Mouse (Mus musculus) ES-E14 (cell line): ENCODE measurements around the gene Scap.

Experiments
- MAFK ChIP-seq: IDR thresholded peaks from 2 replicates; pipeline ENCODE4 v1.6.1; 2014; ENCODE audit warnings: mild to moderate bottlenecking, low read depth, low read length, inconsistent platforms; ENCODE audit not compliant: insufficient read depth
- ZC3H11A ChIP-seq: IDR thresholded peaks from 2 replicates; pipeline ENCODE4 v1.6.1; 2012; ENCODE audit warnings: low read depth, mild to moderate bottlenecking, inconsistent platforms, low read length, borderline replicate concordance
- ZNF384 ChIP-seq: IDR thresholded peaks from 2 replicates; pipeline ENCODE4 v1.6.1; 2012; ENCODE audit warnings: low read depth, low read length, inconsistent platforms

GRCm38 (mm10) chr9:110304969-110305651, 28.0 kb upstream of the Scap start, which contains the start of gene Elp6:
- TF ChIP-seq MAFK (no peak), ZC3H11A (no peak), ZNF384 (no peak)
